Mouse (Mus musculus): ENCODE measurements around the gene Adam15. TPM values are rescaled to one million over a fixed set of nuclear protein-coding genes. Genes with fewer than 3 reads are reported as not detected.

Gene Adam15
- total and polyA plus RNA-seq, 3 experiments, result 15.3 to 43.2 TPM; not detected in 1

GRCm38 (mm10) chr3:89394006-89394893 lies 44.5 kb upstream of the Adam15 start, which contains the start of gene Zbtb7b (continued):
- peak; percentile 46; the same call in 1 of the 2 replicates for TF ChIP-seq MEF2A (IDR thresholded peaks at IDR 0.05; ENCODE audit: extremely low read depth, insufficient replicate concordance, low read depth, low read length, poor library complexity, severe bottlenecking)
- no peak for TF ChIP-seq SMC3 (IDR thresholded peaks at IDR 0.05; ENCODE audit: low read depth, low read length)
- no peak; the same call in 1 of the 2 replicates for TF ChIP-seq ELF1 (IDR thresholded peaks at IDR 0.05; ENCODE audit: low read depth, low read length)
- TF ChIP-seq ETS1 (IDR thresholded peaks at IDR 0.05; ENCODE audit: low read depth, low read length), result peak; percentile 24
- no peak for TF ChIP-seq USF2 (IDR thresholded peaks at IDR 0.05; ENCODE audit: borderline replicate concordance in 1 of 2, insufficient read depth in 1 of 2, low read depth in 1 of 2, low read length in 2 of 2)
- 0 out of 2 replicates have a peak, but pooled peaks have one; percentile 14 for TF ChIP-seq NRF1 (IDR thresholded peaks at IDR 0.05; ENCODE audit: insufficient read depth, low read depth, low read length, poor library complexity, severe bottlenecking)
- TF ChIP-seq POLR2AphosphoS2 (IDR thresholded peaks at IDR 0.05; ENCODE audit: low read length), result no peak; the same call in 1 of the 2 replicates
- TF ChIP-seq POLR2AphosphoS5 (IDR thresholded peaks at IDR 0.05; ENCODE audit: borderline replicate concordance, low read depth, low read length), result no peak
- no peak for TF ChIP-seq UBTF (IDR thresholded peaks at IDR 0.05; ENCODE audit: borderline replicate concordance, insufficient read depth, low read depth, low read length)
- TF ChIP-seq POLR2A (IDR thresholded peaks at IDR 0.05; ENCODE audit: control insufficient read depth in 1 of 2, insufficient read depth in 1 of 2, low read depth in 1 of 2, low read length in 2 of 2, poor library complexity in 1 of 2), result peak in 1 of 2 experiments; percentile 40; a peak in 2 of 4 replicates
- TF ChIP-seq NELFE (IDR thresholded peaks at IDR 0.05; ENCODE audit: low read depth, low read length), result peak; percentile 26
- TF ChIP-seq E2F4 (IDR thresholded peaks at IDR 0.05; ENCODE audit: borderline replicate concordance, low read depth, low read length), result 0 out of 2 replicates have a peak, but pooled peaks have one; percentile 63
- no peak for TF ChIP-seq USF1 (IDR thresholded peaks at IDR 0.05; ENCODE audit: low read depth, low read length)
- peak; percentile 37; the same call in 1 of the 2 replicates for TF ChIP-seq BHLHE40 (IDR thresholded peaks at IDR 0.05; ENCODE audit: borderline replicate concordance, low read depth, low read length)
- no peak for TF ChIP-seq TAL1 (IDR thresholded peaks at IDR 0.05; ENCODE audit: low read length)
- no peak for TF ChIP-seq JUND (IDR thresholded peaks at IDR 0.05; ENCODE audit: low read depth, low read length)
- TF ChIP-seq RAD21 (IDR thresholded peaks at IDR 0.05; ENCODE audit: low read depth, low read length), result no peak; the same call in 1 of the 2 replicates
- TF ChIP-seq CHD1 (IDR thresholded peaks at IDR 0.05; ENCODE audit: low read depth, low read length), result 0 out of 2 replicates have a peak, but pooled peaks have one; percentile 75
- TF ChIP-seq RCOR1 (IDR thresholded peaks at IDR 0.05; ENCODE audit: low read depth, low read length), result 0 out of 2 replicates have a peak, but pooled peaks have one; percentile 42
- no peak for TF ChIP-seq HCFC1 (IDR thresholded peaks at IDR 0.05; ENCODE audit: low read depth, low read length)
- 0 out of 2 replicates have a peak, but pooled peaks have one; percentile 26 for TF ChIP-seq CHD2 (IDR thresholded peaks at IDR 0.05; ENCODE audit: low read length)
- TF ChIP-seq MYC (IDR thresholded peaks at IDR 0.05; ENCODE audit: low read depth, low read length), result peak; percentile 34; the same call in 1 of the 2 replicates
- 0 out of 2 replicates have a peak, but pooled peaks have one; percentile 19 for TF ChIP-seq MYB (IDR thresholded peaks at IDR 0.05; ENCODE audit: low read depth, low read length)

Measured in MEL (cell line).